Mouse (Mus musculus) C2C12 (cell line): ENCODE results near the gene Map3k6.

Experiments used
- CEBPB ChIP-seq: IDR thresholded peaks from one replicate; pipeline ENCODE4 v1.6.1; 2011; ENCODE audit warnings: low read depth, mild to moderate bottlenecking, control low read depth, moderate library complexity
- CTCF ChIP-seq: IDR thresholded peaks from one replicate; pipeline ENCODE4 v1.5.1; 2011; ENCODE audit not compliant: control insufficient read depth, insufficient read depth, insufficient read length
- FOSL1 ChIP-seq: IDR thresholded peaks from one replicate; pipeline ENCODE4 v1.8.0; 2011; ENCODE audit warnings: mild to moderate bottlenecking, low read length; ENCODE audit not compliant: poor library complexity, insufficient read depth, severe bottlenecking
- MAX ChIP-seq: IDR thresholded peaks from one replicate; pipeline ENCODE4 v1.6.1; 2011; ENCODE audit warnings: mild to moderate bottlenecking, control low read depth
- MYOD1 ChIP-seq: IDR thresholded peaks from one replicate; pipeline ENCODE4 v1.6.1; 2011; ENCODE audit warnings: low read depth; ENCODE audit not compliant: control insufficient read depth, insufficient read length
- MYOG ChIP-seq: IDR thresholded peaks from one replicate; pipeline ENCODE4 v1.6.1; 2011; ENCODE audit not compliant: control insufficient read depth, insufficient read length; ENCODE audit errors: extremely low read depth
- USF1 ChIP-seq: IDR thresholded peaks from one replicate; pipeline ENCODE4 v1.6.1; 2011; ENCODE audit warnings: low read depth, mild to moderate bottlenecking, control low read depth, moderate library complexity

DNA sequence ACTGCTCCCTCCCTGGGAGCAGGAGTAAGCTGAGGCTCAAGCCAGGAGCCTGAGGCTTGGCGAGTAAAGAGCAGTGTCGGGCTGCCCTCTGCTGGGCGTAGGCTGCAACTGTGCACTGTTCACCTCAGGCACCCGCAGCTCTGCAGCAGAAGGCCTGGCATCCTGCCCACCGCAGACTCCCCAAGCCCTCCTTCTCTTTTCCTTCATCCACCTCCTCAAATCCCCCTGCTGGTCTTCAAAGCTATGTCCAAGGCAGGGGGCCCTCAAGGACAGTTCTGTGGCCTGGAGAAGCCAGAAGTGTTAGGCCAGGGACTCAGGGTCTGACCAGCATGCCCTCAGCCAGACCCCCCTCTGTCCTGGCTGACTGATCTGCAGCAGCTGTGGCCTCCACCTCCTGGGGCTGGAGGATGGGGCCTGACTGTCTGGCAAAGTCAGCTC, 57.2 kb downstream of the Map3k6 start:
- TF ChIP-seq USF1 (no peak), CTCF (peak; percentile 87), MYOD1 (no peak), MAX (no peak), MYOG (no peak), FOSL1 (no peak), CEBPB (no peak)
